Comparison of ENCODE assay signal across 8 mouse cellular contexts in the genomic region with DNA sequence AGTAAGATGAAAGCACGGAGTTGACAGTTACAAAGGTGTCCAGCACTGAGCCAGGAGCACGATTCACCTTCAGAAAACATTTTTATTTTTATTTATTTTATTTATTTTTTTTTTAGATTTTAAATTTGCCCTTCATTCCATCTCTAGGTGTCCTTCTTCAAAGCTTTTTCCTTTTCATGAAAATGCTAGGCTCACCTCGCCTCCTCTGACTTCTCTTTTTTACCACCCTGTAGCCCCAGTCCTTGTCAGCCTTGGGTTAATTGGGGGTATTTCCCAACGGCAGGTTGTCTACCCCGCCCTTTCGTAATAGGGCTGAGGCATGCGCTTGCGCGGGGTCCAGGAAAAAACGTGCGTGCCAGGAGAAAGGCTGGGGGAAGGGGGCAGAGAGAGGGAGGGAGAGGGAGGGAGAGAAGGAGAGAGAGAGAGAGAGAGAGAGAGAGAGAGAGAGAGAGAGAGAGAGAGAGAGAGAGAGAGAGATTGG. TPM values are rescaled to one million over a fixed set of nuclear protein-coding genes. Genes with fewer than 3 reads are reported as not detected.
DNase-seq lines count a peak whose midpoint lies in the region; ATAC-seq lines count a peak whose summit lies in the region.

No protein-coding gene starts in this region.

- no peaks in the 10 kb centered on the region for H3K9me3 ChIP-seq in megakaryocyte, embryonic 14.5 days
- no peaks in the 10 kb centered on the region for H3K9me3 ChIP-seq in hindbrain, embryonic 15.5 days
- no peaks in the 10 kb centered on the region for H3K9me3 ChIP-seq in midbrain, embryonic 16.5 days (replicated peaks; ENCODE audit: control insufficient read depth, low read length, poor library complexity, severe bottlenecking)

- peaks cover 91% of the 10 kb centered on the region for H3K27me3 ChIP-seq in megakaryocyte, embryonic 14.5 days (replicated peaks)
- peaks cover 24% of the 10 kb centered on the region for H3K27me3 ChIP-seq in hindbrain, embryonic 15.5 days
- H3K27me3 ChIP-seq in midbrain, embryonic 16.5 days (ENCODE audit: control insufficient read depth, insufficient read depth, low read depth, low read length): peaks cover 18% of the 10 kb centered on the region; the same call in 1 of the 2 replicates

- H3K4me3 ChIP-seq in megakaryocyte, embryonic 14.5 days (replicated peaks): peak overlapping the region; percentile 81
- peak overlapping the region; percentile 54 for H3K4me3 ChIP-seq in hindbrain, embryonic 15.5 days
- peak overlapping the region; percentile 51 for H3K4me3 ChIP-seq in midbrain, embryonic 16.5 days (ENCODE audit: low read depth, low read length)

- WGBS in hindbrain, embryonic 15.5 days: 9% methylated on average over 11 of the region's 11 CpGs
- WGBS in midbrain, embryonic 16.5 days: 7% methylated on average over 11 of the region's 11 CpGs

- DNase-seq in adrenal gland, adult 2 months: peak; percentile 61
- no peak for DNase-seq in adrenal gland, adult 8-10 months
- no peak for DNase-seq in embryo, embryonic 11 days
- DNase-seq in gastrocnemius, postnatal 36 days: no peak

- peak overlapping the region; percentile 71 for H3K4me2 ChIP-seq in hindbrain, embryonic 15.5 days
- H3K4me2 ChIP-seq in midbrain, embryonic 16.5 days (ENCODE audit: low read length): peak overlapping the region; percentile 74

- H3K9ac ChIP-seq in hindbrain, embryonic 15.5 days: peak overlapping the region; percentile 62; the same call in 1 of the 2 replicates
- peak overlapping the region; percentile 75 for H3K9ac ChIP-seq in midbrain, embryonic 16.5 days (ENCODE audit: low read depth, low read length)

- no peak for ATAC-seq in megakaryocyte, adult 5-6 weeks (ENCODE audit: poor library complexity, severe bottlenecking)
- ATAC-seq in hindbrain, embryonic 15.5 days (ENCODE audit: low FRiP score, low read depth): no peak
- ATAC-seq in midbrain, embryonic 16.5 days: no peak

- H3K4me1 ChIP-seq in megakaryocyte, embryonic 14.5 days: peaks cover 96% of the 10 kb centered on the region
- peaks cover 66% of the 10 kb centered on the region for H3K4me1 ChIP-seq in hindbrain, embryonic 15.5 days (replicated peaks)
- H3K4me1 ChIP-seq in midbrain, embryonic 16.5 days (ENCODE audit: control insufficient read depth, insufficient read depth, low read length): peaks cover 46% of the 10 kb centered on the region

- H3K27ac ChIP-seq in hindbrain, embryonic 15.5 days (replicated peaks): peak overlapping the region; percentile 85
- H3K27ac ChIP-seq in midbrain, embryonic 16.5 days (ENCODE audit: low read length): peak overlapping the region; percentile 73

- H3K36me3 ChIP-seq in megakaryocyte, embryonic 14.5 days (replicated peaks; ENCODE audit: low read length): no peaks in the 10 kb centered on the region
- H3K36me3 ChIP-seq in hindbrain, embryonic 15.5 days: no peaks in the 10 kb centered on the region
- H3K36me3 ChIP-seq in midbrain, embryonic 16.5 days (ENCODE audit: control insufficient read depth, insufficient read depth, low read length): no peaks in the 10 kb centered on the region

- intact Hi-C loops in gastrocnemius, postnatal 36 days (cut with DNase I): loop anchor here (1.0 to 2.0 kb wide), 2 partner anchors 80 to 193 kb away; partner anchors contain the start of gene Psmc3ip

RNA-seq across cellular contexts. Expression of gene Ccr10, which starts 0.4 kb away (rescaled TPM):
- under 1 TPM; 0.26 to 0.83 TPM for total RNA-seq in adrenal gland, adult 2 months (2021)
- 0.84 and 1.6 TPM in 2 replicates for polyA plus RNA-seq in adrenal gland, adult 2 months (2012; rRNA removed)
- total RNA-seq in adrenal gland, adult 8-10 months (2022): under 1 TPM; 0.15 to 0.70 (median 0.36) TPM
- polyA plus RNA-seq in megakaryocyte, embryonic 14.5 days (2012; ENCODE audit: insufficient read depth, low replicate concordance): 0.13 TPM in 1 of 2 replicates, not detected in the other
- total RNA-seq in megakaryocyte, adult 5-6 weeks (2015): 0.11 TPM in 1 of 2 replicates, not detected in the other
- 0.07 and 0.37 TPM in 2 replicates for total RNA-seq in megakaryocyte, adult 5-6 weeks (2017)
- 0.63 and 0.70 TPM in 2 replicates for polyA plus RNA-seq in hindbrain, embryonic 15.5 days (2015; fragmentation: Nextera tagmentation; extraction: Ambion mirVana)
- polyA plus RNA-seq in midbrain, embryonic 16.5 days (2015; fragmentation: Nextera tagmentation; extraction: Ambion mirVana): 0.47 and 0.62 TPM in 2 replicates
- total RNA-seq in gastrocnemius, postnatal 36 days (2021): not detected

RNA-seq across cellular contexts. Expression of gene Plekhh3, which starts 4.5 kb away (rescaled TPM):
- total RNA-seq in adrenal gland, adult 2 months (2021): 10 to 100 TPM; 19.4 to 39.7 TPM
- polyA plus RNA-seq in adrenal gland, adult 2 months (2012; rRNA removed): 112 and 122 TPM in 2 replicates
- total RNA-seq in adrenal gland, adult 8-10 months (2022): 10 to 100 TPM; 26.9 to 44.3 (median 30.4) TPM
- 2.3 and 6.6 TPM in 2 replicates for polyA plus RNA-seq in megakaryocyte, embryonic 14.5 days (2012; ENCODE audit: insufficient read depth, low replicate concordance)
- 0.96 and 1.6 TPM in 2 replicates for total RNA-seq in megakaryocyte, adult 5-6 weeks (2015)
- 1.8 and 3.8 TPM in 2 replicates for total RNA-seq in megakaryocyte, adult 5-6 weeks (2017)
- polyA plus RNA-seq in hindbrain, embryonic 15.5 days (2015; fragmentation: Nextera tagmentation; extraction: Ambion mirVana): 9.5 and 11.8 TPM in 2 replicates
- 6.5 and 7.6 TPM in 2 replicates for polyA plus RNA-seq in midbrain, embryonic 16.5 days (2015; fragmentation: Nextera tagmentation; extraction: Ambion mirVana)
- 10 to 100 TPM; 22.4 to 27.6 TPM for total RNA-seq in gastrocnemius, postnatal 36 days (2021)

RNA-seq across cellular contexts. Expression of gene Cntnap1, which starts 5.4 kb away (rescaled TPM):
- 1 to 10 TPM; 6.8 TPM for total RNA-seq in adrenal gland, adult 2 months (2021)
- polyA plus RNA-seq in adrenal gland, adult 2 months (2012; rRNA removed): 9.3 and 9.4 TPM in 2 replicates
- 1 to 10 TPM; 5.7 to 7.4 (median 6.4) TPM for total RNA-seq in adrenal gland, adult 8-10 months (2022)
- polyA plus RNA-seq in megakaryocyte, embryonic 14.5 days (2012; ENCODE audit: insufficient read depth, low replicate concordance): 0.72 and 0.89 TPM in 2 replicates
- not detected in 2 replicates for total RNA-seq in megakaryocyte, adult 5-6 weeks (2015)
- 0.07 TPM in 1 of 2 replicates, not detected in the other for total RNA-seq in megakaryocyte, adult 5-6 weeks (2017)
- polyA plus RNA-seq in hindbrain, embryonic 15.5 days (2015; fragmentation: Nextera tagmentation; extraction: Ambion mirVana): 7.5 and 8.0 TPM in 2 replicates
- 4.2 and 4.7 TPM in 2 replicates for polyA plus RNA-seq in midbrain, embryonic 16.5 days (2015; fragmentation: Nextera tagmentation; extraction: Ambion mirVana)
- 1 to 10 TPM; 1.1 to 2.1 TPM for total RNA-seq in gastrocnemius, postnatal 36 days (2021)

RNA-seq across cellular contexts. Expression of gene Tubg2, which starts 20.0 kb away (rescaled TPM):
- 1 to 10 TPM; 6.2 to 7.5 TPM for total RNA-seq in adrenal gland, adult 2 months (2021)
- polyA plus RNA-seq in adrenal gland, adult 2 months (2012; rRNA removed): 5.5 and 6.0 TPM in 2 replicates
- total RNA-seq in adrenal gland, adult 8-10 months (2022): 10 to 100 TPM in 2 of 4 experiments, 1 to 10 TPM in 2; 6.1 to 11.1 (median 9.9) TPM
- not detected in 2 replicates for polyA plus RNA-seq in megakaryocyte, embryonic 14.5 days (2012; ENCODE audit: insufficient read depth, low replicate concordance)
- not detected in 2 replicates for total RNA-seq in megakaryocyte, adult 5-6 weeks (2015)
- not detected in 2 replicates for total RNA-seq in megakaryocyte, adult 5-6 weeks (2017)
- polyA plus RNA-seq in hindbrain, embryonic 15.5 days (2015; fragmentation: Nextera tagmentation; extraction: Ambion mirVana): 48.0 and 53.1 TPM in 2 replicates
- 62.9 and 71.4 TPM in 2 replicates for polyA plus RNA-seq in midbrain, embryonic 16.5 days (2015; fragmentation: Nextera tagmentation; extraction: Ambion mirVana)
- total RNA-seq in gastrocnemius, postnatal 36 days (2021): 1 to 10 TPM; 2.3 to 2.6 TPM

RNA-seq across cellular contexts. Expression of gene Ezh1, which starts 50.6 kb away (rescaled TPM):
- total RNA-seq in adrenal gland, adult 2 months (2021): 10 to 100 TPM; 31.3 to 35.0 TPM
- polyA plus RNA-seq in adrenal gland, adult 2 months (2012; rRNA removed): 17.1 and 20.1 TPM in 2 replicates
- total RNA-seq in adrenal gland, adult 8-10 months (2022): 10 to 100 TPM; 39.9 to 59.3 (median 47.7) TPM
- 0.65 and 2.0 TPM in 2 replicates for polyA plus RNA-seq in megakaryocyte, embryonic 14.5 days (2012; ENCODE audit: insufficient read depth, low replicate concordance)
- 20.0 and 20.8 TPM in 2 replicates for total RNA-seq in megakaryocyte, adult 5-6 weeks (2015)
- 20.0 and 20.1 TPM in 2 replicates for total RNA-seq in megakaryocyte, adult 5-6 weeks (2017)
- polyA plus RNA-seq in hindbrain, embryonic 15.5 days (2015; fragmentation: Nextera tagmentation; extraction: Ambion mirVana): 26.5 and 27.4 TPM in 2 replicates
- 30.8 and 34.4 TPM in 2 replicates for polyA plus RNA-seq in midbrain, embryonic 16.5 days (2015; fragmentation: Nextera tagmentation; extraction: Ambion mirVana)
- 10 to 100 TPM; 20.5 to 23.8 TPM for total RNA-seq in gastrocnemius, postnatal 36 days (2021)

Comparison
In these comparisons a context has a peak if more than half of its experiments do, and no peak if none do; other contexts are left out.
1. RNA of gene Plekhh3, which starts 4.5 kb away (total RNA-seq): 19.4 to 39.7 TPM in adrenal gland, adult 2 months, 26.9 to 44.3 TPM in adrenal gland, adult 8-10 months and 22.4 to 27.6 TPM in gastrocnemius, postnatal 36 days; 0.96 to 3.8 TPM in megakaryocyte, adult 5-6 weeks; every median in the first group is over 4 times any median in the second.
2. Peak in every context shown above with its lines, with median percentiles within 50 percentile points of each other: H3K4me3 ChIP-seq.